Mouse (Mus musculus) kidney, postnatal 0 days (tissue): ENCODE results near the gene Garnl3. TPM values are rescaled to one million over a fixed set of nuclear protein-coding genes. Genes with fewer than 3 reads are reported as not detected.

Source experiments
- ATAC-seq: fragments of 200-750 bp; cut with Nextera tagmentation; replicated peaks from 2 replicates; pipeline ENCODE4 v1.8.0; 2017; ENCODE audit warnings: low read depth, moderate number of reproducible peaks, moderate TSS enrichment, moderate library complexity; ENCODE audit not compliant: low FRiP score
- DNase-seq: peaks from one replicate; pipeline ENCODE4 v3.0.0-alpha.2; 2016; ENCODE audit warnings: low spot score
- H3K27ac ChIP-seq: fragments of 300-500 bp; sonication (generic); 2 replicates; pipeline ENCODE4 v1.5.1; 2014; ENCODE audit warnings: mild to moderate bottlenecking
- H3K27me3 ChIP-seq: fragments of 300-500 bp; sonication (generic); 2 replicates; pipeline ENCODE4 v1.6.1; 2014; ENCODE audit warnings: low read length, mixed read lengths; ENCODE audit not compliant: insufficient read depth
- H3K36me3 ChIP-seq: fragments of 300-500 bp; sonication (generic); 2 replicates; pipeline ENCODE4 v1.6.1; 2014; ENCODE audit warnings: low read length, mixed read lengths; ENCODE audit not compliant: insufficient read depth
- H3K4me1 ChIP-seq: fragments of 300-500 bp; sonication (generic); replicated peaks from 2 replicates; pipeline ENCODE4 v1.6.1; 2014; ENCODE audit warnings: antibody characterized with exemption, low read length, mixed read lengths; ENCODE audit not compliant: insufficient read depth
- H3K4me2 ChIP-seq: fragments of 300-500 bp; sonication (generic); 2 replicates; pipeline ENCODE4 v1.6.1; 2014; ENCODE audit warnings: mild to moderate bottlenecking, low read length, moderate library complexity, mixed read lengths
- H3K4me3 ChIP-seq: fragments of 300-500 bp; sonication (generic); replicated peaks from 2 replicates; pipeline ENCODE4 v1.5.1; 2014; ENCODE audit warnings: low read depth, low read length
- H3K9ac ChIP-seq: fragments of 300-500 bp; sonication (generic); 2 replicates; pipeline ENCODE4 v1.6.1; 2014; ENCODE audit warnings: low read depth, low read length
- H3K9me3 ChIP-seq: fragments of 300-500 bp; sonication (generic); replicated peaks from 2 replicates; pipeline ENCODE4 v1.6.1; 2016; ENCODE audit warnings: low read length, inconsistent platforms, mixed read lengths
- CTCF ChIP-seq: IDR thresholded peaks from 2 replicates; pipeline ENCODE4 v1.5.1; 2016; ENCODE audit warnings: antibody characterized with exemption, low read depth, mild to moderate bottlenecking, moderate library complexity
- WGBS: fragments of 180-500 bp; shearing (Covaris S2); extraction: QIAGEN DNeasy Blood & Tissue Kit; methylation state at CpG from one replicate; pipeline ENCODE4 v1.1.7; 2014; 5-methylcytosine and 5-hydroxymethylcytosine counted together
- polyA plus RNA-seq: library from polyadenylated mRNA; unstranded; fragments of >200 nt; fragmentation: Nextera tagmentation; extraction: Ambion mirVana; gene quantifications from 2 replicates; pipeline ENCODE4 v1.2.1, GENCODE M21; 2015

Garnl3 gene
- polyA plus RNA-seq, 1 experiment from 2014 or later: 6.6 TPM

- 88% methylated on average over 7 of the region's 7 CpGs for WGBS
- DNase-seq (no peak), ATAC-seq (no peak)
- Histone ChIP-seq H3K27ac (no peak overlapping the region), H3K4me2 (no peak overlapping the region), H3K4me1 (no peaks in the 10 kb centered on the region), H3K27me3 (no peaks in the 10 kb centered on the region), H3K4me3 (no peak overlapping the region), H3K36me3 (no peaks in the 10 kb centered on the region), H3K9me3 (no peaks in the 10 kb centered on the region), H3K9ac (no peak overlapping the region)
- no peak for TF ChIP-seq CTCF
Observed at GRCm38 (mm10) chr2:33002144-33002543, 129.3 kb downstream of the Garnl3 start.

DNA sequence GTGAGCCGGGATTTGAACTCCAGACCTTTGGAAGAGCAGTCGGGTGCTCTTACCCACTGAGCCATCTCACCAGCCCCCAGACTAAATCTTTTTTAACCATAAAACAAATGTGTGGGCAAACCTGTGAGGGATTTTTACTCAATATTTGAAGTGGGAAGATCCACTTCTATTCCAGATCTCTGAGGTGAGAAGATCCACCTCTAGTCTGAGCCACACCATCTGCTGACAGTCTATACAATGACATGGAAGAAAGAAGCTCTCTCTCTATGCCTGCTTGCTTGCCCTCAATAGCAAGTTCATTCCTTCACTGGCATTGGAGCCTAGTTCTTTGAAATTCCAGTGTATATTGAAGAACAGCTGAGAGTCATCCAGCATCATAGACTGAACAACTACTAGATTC is 131.7 kb downstream of the Garnl3 start:
- Histone ChIP-seq H3K9me3 (no peaks in the 10 kb centered on the region), H3K4me2 (no peak overlapping the region), H3K36me3 (no peaks in the 10 kb centered on the region), H3K4me3 (no peak overlapping the region), H3K9ac (no peak overlapping the region), H3K27me3 (no peaks in the 10 kb centered on the region), H3K27ac (no peak overlapping the region), H3K4me1 (no peaks in the 10 kb centered on the region)
- TF ChIP-seq CTCF: no peak
- 81% methylated on average over 2 of the region's 2 CpGs for WGBS
- ATAC-seq: no peak
- DNase-seq: no peak

DNA sequence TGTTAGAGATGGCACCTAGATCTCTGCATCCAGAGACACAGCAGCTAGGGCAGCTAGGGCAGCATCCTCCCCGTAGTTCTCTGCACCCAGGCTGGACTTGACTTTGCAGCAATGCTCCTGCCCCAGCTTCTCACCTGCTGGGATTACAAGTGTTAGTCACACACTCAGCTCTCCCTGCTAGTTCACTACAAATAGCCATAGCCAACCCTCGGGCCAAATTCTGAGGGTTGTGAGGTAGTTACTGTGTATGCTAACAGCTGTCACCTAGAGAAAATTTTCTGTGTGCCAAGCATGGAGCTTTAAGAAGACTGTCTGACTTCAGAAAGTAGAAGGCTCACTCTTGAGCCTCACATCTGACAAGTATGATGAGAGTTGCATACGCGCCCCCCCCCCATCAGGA is 133.7 kb downstream of the Garnl3 start:
- H3K4me2 ChIP-seq: no peak overlapping the region
- no peak for TF ChIP-seq CTCF
- H3K36me3 ChIP-seq: no peaks in the 10 kb centered on the region
- no peak for ATAC-seq
- H3K27ac ChIP-seq: no peak overlapping the region
- H3K9me3 ChIP-seq: no peaks in the 10 kb centered on the region
- H3K27me3 ChIP-seq: no peaks in the 10 kb centered on the region
- H3K4me1 ChIP-seq: no peaks in the 10 kb centered on the region
- no peak overlapping the region for H3K9ac ChIP-seq
- no peak for DNase-seq
- WGBS: 88% methylated on average over 4 of the region's 4 CpGs
- H3K4me3 ChIP-seq: no peak overlapping the region

- no peaks in the 10 kb centered on the region for H3K4me1 ChIP-seq
- no peak overlapping the region for H3K4me2 ChIP-seq
- no peak for TF ChIP-seq CTCF
- 88% methylated on average over 6 of the region's 6 CpGs for WGBS
- H3K27me3 ChIP-seq: no peaks in the 10 kb centered on the region
- no peak overlapping the region for H3K9ac ChIP-seq
- no peak overlapping the region for H3K4me3 ChIP-seq
- DNase-seq: no peak
- no peaks in the 10 kb centered on the region for H3K9me3 ChIP-seq
- no peak overlapping the region for H3K27ac ChIP-seq
- H3K36me3 ChIP-seq: no peaks in the 10 kb centered on the region
- no peak for ATAC-seq
Observed at GRCm38 (mm10) chr2:32997081-32997480, 134.4 kb downstream of the Garnl3 start.

- Histone ChIP-seq H3K4me3 (no peak overlapping the region), H3K4me1 (no peaks in the 10 kb centered on the region), H3K36me3 (no peaks in the 10 kb centered on the region), H3K27me3 (no peaks in the 10 kb centered on the region), H3K4me2 (no peak overlapping the region), H3K27ac (no peak overlapping the region), H3K9me3 (no peaks in the 10 kb centered on the region), H3K9ac (no peak overlapping the region)
- WGBS: 38% methylated on average over 6 of the region's 6 CpGs
- no peak; the same call in 1 of the 2 replicates for ATAC-seq
- TF ChIP-seq CTCF: no peak
- peak; percentile 23 for DNase-seq
Observed at GRCm38 (mm10) chr2:32992130-32992529, 139.3 kb downstream of the Garnl3 start.

DNA sequence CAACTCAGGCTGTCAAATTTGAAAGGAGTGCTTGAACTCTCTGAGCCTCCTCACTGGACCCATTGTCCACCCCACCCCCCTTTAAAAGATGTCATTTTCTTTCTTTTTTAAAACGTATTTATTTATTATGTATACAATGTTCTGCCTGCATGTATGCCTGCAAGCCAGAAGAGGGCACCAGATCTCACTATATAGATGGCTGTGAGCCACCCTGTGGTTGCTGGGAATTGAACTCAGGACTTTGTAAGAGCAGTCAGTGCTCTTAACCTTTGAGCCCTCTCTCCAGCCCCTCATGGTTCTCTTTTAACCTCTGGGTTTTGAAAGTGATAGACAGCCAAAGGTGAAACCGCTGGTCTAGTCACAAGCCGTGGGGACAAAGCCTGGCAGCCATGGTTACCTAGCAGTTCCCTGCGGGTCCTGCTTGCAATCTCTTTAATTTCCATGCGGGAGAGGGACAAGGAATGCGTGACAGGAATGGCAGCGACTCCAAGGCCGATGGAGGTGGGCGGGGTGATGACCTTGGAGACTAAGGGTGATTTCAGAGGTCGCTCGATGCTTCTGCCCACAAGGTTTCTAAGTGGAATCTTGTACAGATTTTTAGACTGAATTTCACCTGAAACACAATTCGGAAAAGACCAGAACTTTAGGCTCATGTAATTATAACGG is 141.2 kb downstream of the Garnl3 start:
- peak; percentile 83 for TF ChIP-seq CTCF
- Histone ChIP-seq H3K4me1 (no peaks in the 10 kb centered on the region), H3K4me2 (no peak overlapping the region), H3K9ac (no peak overlapping the region), H3K27me3 (no peaks in the 10 kb centered on the region), H3K27ac (no peak overlapping the region), H3K36me3 (no peaks in the 10 kb centered on the region), H3K4me3 (no peak overlapping the region), H3K9me3 (no peaks in the 10 kb centered on the region)
- ATAC-seq (no peak), DNase-seq (no peak)
- 66% methylated on average over 13 of the region's 13 CpGs for WGBS

DNA sequence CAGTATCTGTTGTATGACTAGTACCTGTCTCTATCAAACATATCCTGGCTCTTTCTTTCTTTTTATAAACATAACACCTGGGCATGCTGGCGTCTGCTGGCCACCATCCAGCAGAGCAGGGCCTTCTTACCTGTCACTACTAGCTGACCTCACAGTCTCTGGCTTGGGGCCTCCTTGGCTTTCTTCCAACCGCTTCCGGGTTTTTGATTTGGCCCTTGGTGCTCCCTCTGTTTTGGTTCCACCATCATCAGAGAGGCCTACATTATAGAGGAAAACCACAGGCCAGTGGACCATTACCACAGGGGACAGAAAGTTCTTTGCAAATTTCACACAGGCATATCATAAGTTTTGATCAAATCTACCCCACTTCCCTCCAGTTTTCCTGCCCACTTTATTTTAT is 142.1 kb downstream of the Garnl3 start:
- H3K9ac ChIP-seq: no peak overlapping the region
- TF ChIP-seq CTCF: no peak
- H3K4me1 ChIP-seq: no peaks in the 10 kb centered on the region
- no peak overlapping the region for H3K4me2 ChIP-seq
- 60% methylated on average over 3 of the region's 3 CpGs for WGBS
- H3K9me3 ChIP-seq: no peaks in the 10 kb centered on the region
- H3K27me3 ChIP-seq: no peaks in the 10 kb centered on the region
- no peak overlapping the region for H3K4me3 ChIP-seq
- DNase-seq: no peak
- no peaks in the 10 kb centered on the region for H3K36me3 ChIP-seq
- H3K27ac ChIP-seq: no peak overlapping the region
- no peak for ATAC-seq
